Mouse (Mus musculus) cerebellum, adult 2 months (tissue): ENCODE measurements around the gene Srgap2.

Experiments used
- CTCF ChIP-seq: fragments of 200-500 bp; IDR thresholded peaks from 2 replicates; pipeline ENCODE4 v1.5.1; 2011; ENCODE audit warnings: low read depth, mild to moderate bottlenecking, control low read depth, low read length, moderate library complexity, borderline replicate concordance; ENCODE audit not compliant: insufficient read depth
- POLR2A ChIP-seq: fragments of 200-500 bp; IDR thresholded peaks from 2 replicates; pipeline ENCODE4 v1.6.1; 2011; ENCODE audit warnings: low read length, control low read depth, borderline replicate concordance; ENCODE audit not compliant: insufficient read depth

GRCm38 (mm10) chr1:131541903-131542302, 14.8 kb upstream of the Srgap2 start:
- TF ChIP-seq CTCF (no peak), POLR2A (no peak)
